In genomic region chr2:172042607-172043234, GRCm38 (mm10) we compare ENCODE assay signal across 8 mouse cellular contexts. TPM values are rescaled to one million over a fixed set of nuclear protein-coding genes. Genes with fewer than 3 reads are reported as not detected.
DNase-seq lines count a peak whose midpoint lies in the region; ATAC-seq and TF ChIP-seq lines count a peak whose summit lies in the region.

No protein-coding gene starts in this region.

- peak overlapping the region; percentile 43 for H3K4me3 ChIP-seq in heart, embryonic 12.5 days
- H3K4me3 ChIP-seq in ES-E14 (ENCODE audit: insufficient read depth in 1 of 2, low read depth in 1 of 2, low read length in 2 of 2, poor library complexity in 1 of 2, severe bottlenecking in 1 of 2): peak overlapping the region; percentile 63 to 65
- peak overlapping the region; percentile 49 for H3K4me3 ChIP-seq in midbrain, embryonic 13.5 days (replicated peaks)

- under 1% methylated on average over 46 of the region's 46 CpGs for WGBS in heart, embryonic 12.5 days
- under 1% methylated on average over 46 of the region's 46 CpGs for WGBS in midbrain, embryonic 13.5 days

- in situ Hi-C loops in ES-E14 (cut with MboI; ENCODE audit: low sequenced_read_pairs in 2 of 2, unreplicated experiment in 2 of 2): no loop called here

- no peaks in the 10 kb centered on the region for H3K36me3 ChIP-seq in heart, embryonic 12.5 days
- no peaks in the 10 kb centered on the region for H3K36me3 ChIP-seq in ES-E14 (ENCODE audit: control insufficient read depth, insufficient read depth, low read length, poor library complexity, severe bottlenecking)
- no peaks in the 10 kb centered on the region for H3K36me3 ChIP-seq in midbrain, embryonic 13.5 days

- H3K4me2 ChIP-seq in heart, embryonic 12.5 days: peak overlapping the region; percentile 76
- H3K4me2 ChIP-seq in midbrain, embryonic 13.5 days (replicated peaks): peak overlapping the region; percentile 81

- no peak overlapping the region for H3K9ac ChIP-seq in heart, embryonic 12.5 days
- H3K9ac ChIP-seq in ES-E14 (ENCODE audit: insufficient read depth, low read depth, low read length, poor library complexity, severe bottlenecking): peak overlapping the region; percentile 27
- H3K9ac ChIP-seq in midbrain, embryonic 13.5 days (replicated peaks): peak overlapping the region; percentile 65

- intact Hi-C loops in heart, postnatal 36 days (cut with DNase I): no loop called here
- intact Hi-C loops in gastrocnemius, postnatal 36 days (cut with DNase I): no loop called here

- peaks cover 53% of the 10 kb centered on the region for H3K27me3 ChIP-seq in heart, embryonic 12.5 days (replicated peaks)
- H3K27me3 ChIP-seq in midbrain, embryonic 13.5 days: peaks cover 47% of the 10 kb centered on the region

- no peak overlapping the region for H3K27ac ChIP-seq in heart, embryonic 12.5 days (ENCODE audit: poor library complexity, severe bottlenecking)
- H3K27ac ChIP-seq in ES-E14 (ENCODE audit: insufficient read depth, low read depth, low read length, poor library complexity, severe bottlenecking): no peak overlapping the region
- H3K27ac ChIP-seq in midbrain, embryonic 13.5 days: peak overlapping the region; percentile 44

- H3K4me1 ChIP-seq in heart, embryonic 12.5 days (replicated peaks): peaks cover 30% of the 10 kb centered on the region
- H3K4me1 ChIP-seq in ES-E14 (ENCODE audit: control insufficient read depth in 2 of 2, insufficient read depth in 2 of 2, low read length in 2 of 2, poor library complexity in 1 of 2): no peaks in the 10 kb centered on the region
- H3K4me1 ChIP-seq in midbrain, embryonic 13.5 days (replicated peaks): peaks cover 39% of the 10 kb centered on the region

- ATAC-seq in heart, embryonic 12.5 days (ENCODE audit: insufficient number of reproducible peaks, low FRiP score): no peak
- ATAC-seq in midbrain, embryonic 13.5 days: peak; percentile 49

- no peaks in the 10 kb centered on the region for H3K9me3 ChIP-seq in heart, embryonic 12.5 days (replicated peaks)
- no peaks in the 10 kb centered on the region; the same call in 1 of the 2 replicates for H3K9me3 ChIP-seq in ES-E14 (ENCODE audit: control insufficient read depth, insufficient read depth, low read depth, low read length)
- no peaks in the 10 kb centered on the region for H3K9me3 ChIP-seq in midbrain, embryonic 13.5 days

- DNase-seq in heart, postnatal 36 days: no peak
- DNase-seq in ES-E14 (ENCODE audit: low read depth, low spot score): no peak
- DNase-seq in frontal cortex, postnatal 36 days (ENCODE audit: low spot score in 2 of 2): peak; percentile 17 to 25
- DNase-seq in gastrocnemius, postnatal 36 days: no peak
- DNase-seq in gastrocnemius, adult 8-10 months (ENCODE audit: low spot score in 2 of 2): no peak
- no peak for DNase-seq in ovary, adult 18-20 months (ENCODE audit: low spot score)

TF ChIP-seq in ES-E14, 5 proteins besides CTCF, POLR2A, EP300 and RAD21:
- TF ChIP-seq HCFC1 (IDR thresholded peaks at IDR 0.05; ENCODE audit: borderline replicate concordance, insufficient read depth, low read length): no peak
- no peak for TF ChIP-seq ZNF384 (IDR thresholded peaks at IDR 0.05; ENCODE audit: low read depth, low read length)
- TF ChIP-seq CHD2 (IDR thresholded peaks at IDR 0.05; ENCODE audit: low read depth, low read length): no peak
- TF ChIP-seq ZC3H11A (IDR thresholded peaks at IDR 0.05; ENCODE audit: borderline replicate concordance, low read depth, low read length): no peak
- TF ChIP-seq MAFK (IDR thresholded peaks at IDR 0.05; ENCODE audit: insufficient read depth, low read depth, low read length): no peak

RNA-seq across cellular contexts. Expression of gene Cbln4, which starts 0.5 kb away (rescaled TPM):
- 0.11 and 0.18 TPM in 2 replicates for polyA plus RNA-seq in heart, embryonic 12.5 days (2016; fragmentation: Nextera tagmentation; extraction: Ambion mirVana)
- total RNA-seq in heart, postnatal 36 days (2021): not detected
- not detected in 2 replicates for total RNA-seq in ES-E14 (2012; rRNA removed)
- polyA plus RNA-seq in midbrain, embryonic 13.5 days (2015; fragmentation: Nextera tagmentation; extraction: Ambion mirVana): 14.5 and 18.1 TPM in 2 replicates
- not detected for total RNA-seq in gastrocnemius, postnatal 36 days (2021)
- total RNA-seq in gastrocnemius, adult 8-10 months (2022): not detected

Comparison
In these comparisons a context has a peak if more than half of its experiments do, and no peak if none do; other contexts are left out.
1. DNase-seq: peak in frontal cortex, postnatal 36 days (2 of 2); none in heart, postnatal 36 days (0 of 2), ES-E14 (single experiment), gastrocnemius, postnatal 36 days (0 of 2), gastrocnemius, adult 8-10 months (0 of 2) and ovary, adult 18-20 months (single experiment).
2. Peak in every context shown above with its lines, with median percentiles within 50 percentile points of each other: H3K4me3 ChIP-seq.